Mouse (Mus musculus) kidney, adult 8-10 months (tissue): ENCODE data around the gene Arid1a.

Experiments used
- DNase-seq, 2 experiments: peaks; one replicate each; pipeline ENCODE4 v3.0.0; 2022

Arid1a gene

DNA sequence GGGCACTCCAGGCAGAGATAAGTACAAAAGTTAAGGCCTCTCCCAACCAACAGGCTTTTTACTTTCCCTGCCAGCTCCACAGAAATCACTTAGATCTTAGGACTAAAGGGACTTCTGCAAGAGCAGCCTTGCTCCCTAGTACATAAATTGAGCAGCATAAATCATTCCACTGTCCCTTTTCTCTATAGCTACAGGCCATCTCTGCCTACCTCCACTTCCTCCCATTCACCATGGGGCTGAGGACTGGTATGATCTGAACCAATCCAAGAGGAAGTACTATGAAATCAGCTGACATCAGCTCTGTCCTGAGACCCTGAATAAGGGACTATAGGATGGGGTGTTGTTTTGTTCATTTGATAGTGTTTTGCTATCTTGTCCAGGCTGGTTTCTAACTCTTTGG is 26.4 kb downstream of the Arid1a start:
- no peak for DNase-seq

DNA sequence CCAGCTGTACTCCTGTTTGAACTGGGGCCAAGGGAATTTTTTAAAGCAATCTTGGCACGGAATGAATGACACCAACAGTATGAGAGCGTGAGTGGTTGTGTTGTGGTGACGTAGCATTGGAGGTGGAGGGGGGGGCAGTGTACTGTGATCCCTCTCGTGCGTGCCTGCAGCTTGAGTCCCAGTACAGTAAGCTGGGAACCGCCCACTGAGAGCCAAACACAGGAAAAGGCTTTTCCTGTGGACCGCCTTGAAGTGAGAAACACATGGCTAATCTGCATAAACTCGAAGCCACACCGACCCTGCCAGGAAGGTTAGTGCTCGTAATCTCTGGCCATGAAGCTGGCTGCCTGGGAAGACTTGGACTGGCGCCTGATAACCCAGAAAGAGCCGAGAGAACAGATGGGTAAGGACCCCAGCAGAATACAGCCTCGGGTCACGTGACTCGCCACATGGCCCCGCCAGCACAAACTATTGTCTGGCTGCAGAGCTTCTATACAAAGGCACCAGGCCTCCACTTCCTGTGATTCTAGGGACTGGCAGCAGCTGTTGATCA is 27.0 kb downstream of the Arid1a start:
- DNase-seq: peak; percentile 93 to 95

DNA sequence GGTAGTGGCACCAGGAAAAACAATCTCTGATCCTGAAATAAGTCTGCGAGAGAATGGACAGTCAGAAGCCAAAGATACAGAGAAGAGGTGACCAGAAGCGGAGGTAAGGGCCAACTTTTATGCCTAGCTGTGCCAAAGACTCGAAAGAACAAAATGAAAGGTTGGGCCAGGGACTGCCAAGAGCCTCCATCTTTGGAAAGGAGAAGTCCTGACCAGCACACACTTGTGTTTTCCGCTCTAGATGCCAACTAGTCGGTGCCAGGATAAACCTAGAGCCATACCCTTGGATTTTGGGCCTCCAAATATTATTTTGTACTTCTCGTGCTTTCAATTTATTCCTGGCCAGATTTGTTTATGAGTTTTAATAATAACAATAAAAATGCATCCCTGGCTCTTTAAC is 27.6 kb downstream of the Arid1a start:
- no peak for DNase-seq

DNA sequence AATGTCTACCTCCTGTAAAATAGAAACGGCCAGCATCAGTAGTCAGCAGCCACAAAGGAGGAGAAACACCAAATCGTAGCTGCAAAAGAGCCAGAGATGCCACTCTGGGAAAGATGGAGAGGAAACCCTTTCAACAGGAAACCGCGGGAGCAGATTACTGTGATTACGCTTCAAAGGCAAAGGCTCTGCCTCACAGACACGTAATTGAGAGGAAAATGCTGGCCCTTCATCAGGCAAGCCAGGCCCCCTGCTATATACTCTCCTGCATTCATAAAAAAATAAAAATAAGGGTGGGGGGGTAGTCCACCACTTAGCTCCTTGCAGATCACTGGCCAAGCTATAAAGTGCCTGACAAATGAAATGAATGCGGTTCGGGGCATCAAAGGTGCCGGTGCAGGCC is 28.3 kb downstream of the Arid1a start:
- DNase-seq: no peak

DNA sequence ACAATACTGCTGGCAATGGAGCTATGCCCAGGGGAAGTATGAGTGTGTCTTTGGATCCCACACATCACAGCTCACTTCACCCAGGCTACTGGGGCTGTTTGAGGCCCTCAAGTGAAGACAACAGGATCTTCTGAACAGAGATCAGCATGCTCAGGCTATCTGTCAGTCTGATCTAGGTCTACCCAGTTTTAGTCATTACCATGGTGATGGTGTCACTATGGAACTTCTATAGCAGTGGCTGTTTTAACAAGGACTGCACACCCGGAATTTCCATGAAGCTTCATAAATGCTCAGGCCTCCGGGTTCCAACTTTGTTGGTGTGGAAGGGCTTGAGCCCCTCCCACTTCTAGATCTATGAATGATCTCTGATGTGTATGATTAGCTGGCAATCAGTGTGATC is 30.9 kb downstream of the Arid1a start:
- no peak for DNase-seq

DNA sequence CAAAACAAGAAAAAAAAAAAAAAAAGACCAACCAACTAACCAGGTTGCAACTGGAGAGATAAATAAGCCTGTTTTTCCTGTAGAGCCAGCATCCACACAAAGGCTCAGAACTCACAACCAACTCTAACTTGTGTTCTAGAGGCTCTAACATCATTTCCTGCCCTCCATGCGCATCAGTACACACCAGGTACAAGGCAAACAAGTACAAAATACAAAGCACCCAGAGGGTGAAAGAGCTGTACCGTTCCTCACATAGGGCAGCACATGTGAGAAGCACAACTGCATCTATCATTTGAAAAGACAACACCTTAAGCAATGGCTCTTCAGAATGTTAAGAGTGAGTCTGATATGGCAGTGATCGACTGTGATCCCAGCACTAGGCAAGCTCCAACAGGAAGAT is 36.8 kb downstream of the Arid1a start:
- no peak for DNase-seq

DNA sequence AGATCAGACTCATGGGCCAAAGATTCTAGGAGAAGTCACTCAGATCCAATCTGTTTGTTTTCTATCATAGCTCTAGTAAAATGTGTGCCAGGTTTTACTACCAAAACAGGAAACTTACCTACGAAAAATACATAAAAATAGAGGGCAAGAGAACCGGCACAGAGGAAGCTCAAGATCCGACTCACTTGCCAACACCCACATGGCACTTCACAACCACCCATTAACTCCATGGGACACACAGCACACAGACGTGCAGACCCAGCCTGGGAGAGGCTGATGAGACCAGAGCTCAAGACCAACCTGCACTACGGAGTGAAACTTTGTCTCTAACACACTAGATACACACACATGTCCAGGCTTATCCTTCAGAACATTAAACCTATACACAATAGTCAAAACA is 43.8 kb downstream of the Arid1a start:
- no peak for DNase-seq

DNA sequence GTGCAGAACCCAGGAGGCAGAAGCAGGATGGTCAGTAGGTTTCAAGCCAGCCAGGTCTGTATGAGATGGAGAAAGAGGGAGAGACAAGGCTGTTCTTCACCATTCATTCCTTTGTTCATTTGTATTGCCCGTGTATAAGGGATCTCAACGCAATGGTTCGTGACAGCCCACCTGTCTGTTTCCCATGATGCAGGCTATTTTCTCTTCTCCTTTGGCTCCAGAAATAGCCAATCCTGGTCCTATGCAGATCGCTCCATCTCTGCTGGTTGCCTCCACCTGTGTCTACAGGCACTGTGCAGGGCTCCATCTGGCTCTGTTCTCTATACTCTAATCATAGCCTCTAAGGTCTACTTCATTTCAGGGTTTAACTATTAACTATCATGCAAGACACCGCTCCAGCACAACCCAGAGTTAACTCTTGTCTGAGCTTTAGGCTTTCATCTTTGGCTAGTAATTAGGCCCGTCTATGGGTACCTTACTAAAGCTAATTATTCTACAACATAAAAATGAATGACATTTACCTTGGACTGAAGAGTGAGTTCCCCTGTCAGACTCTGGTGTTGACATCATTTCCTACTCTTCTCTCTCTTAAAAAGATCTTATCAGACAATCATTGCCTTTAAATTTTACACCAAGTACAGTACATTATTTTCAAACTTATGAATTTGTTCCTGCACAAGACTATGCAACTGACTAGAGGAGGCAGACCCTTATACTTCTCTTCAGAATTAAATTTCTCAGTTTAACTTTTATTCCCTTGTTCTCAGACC is 45.1 kb downstream of the Arid1a start:
- peak in 1 of 2 experiments; percentile 18 for DNase-seq

DNA sequence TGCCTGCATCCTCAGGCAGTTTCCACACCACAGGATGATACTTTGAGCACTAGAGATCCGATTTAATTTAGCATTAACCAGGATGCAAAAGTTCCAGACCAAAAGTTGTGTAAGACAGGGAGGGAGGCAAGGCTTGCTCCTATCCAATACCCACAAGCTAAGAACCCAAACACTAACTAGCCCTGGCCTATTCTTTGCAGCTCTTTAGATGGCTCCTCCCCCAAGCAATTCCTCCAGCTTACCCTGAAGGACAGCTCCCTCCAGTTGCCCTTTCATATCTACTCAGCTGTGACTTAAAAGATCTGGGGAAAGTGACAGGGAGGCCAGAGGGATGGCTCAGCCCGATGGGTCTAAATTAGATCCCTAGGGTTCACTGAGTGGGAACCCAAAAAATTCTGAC is 47.2 kb downstream of the Arid1a start:
- DNase-seq: peak; percentile 48 to 75

DNA sequence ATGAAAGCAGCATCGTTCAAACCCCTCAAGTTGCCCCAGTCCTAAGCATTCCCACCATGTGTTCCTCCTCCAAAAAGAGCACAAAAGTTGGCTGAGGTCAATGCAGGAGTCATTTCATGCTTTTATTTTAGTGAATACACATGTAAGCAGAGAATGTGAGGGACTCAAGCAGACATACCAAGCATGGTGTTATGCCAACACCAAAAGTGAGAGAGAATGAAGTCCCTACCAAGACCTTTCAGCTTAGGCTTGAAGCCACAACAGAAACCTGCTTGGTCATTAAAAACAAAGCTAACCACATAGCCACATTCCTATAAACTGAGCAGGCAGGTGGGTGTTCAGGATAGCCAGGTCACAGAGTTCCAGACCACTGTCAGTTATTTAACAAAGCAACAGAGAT is 49.1 kb downstream of the Arid1a start:
- DNase-seq: no peak

DNA sequence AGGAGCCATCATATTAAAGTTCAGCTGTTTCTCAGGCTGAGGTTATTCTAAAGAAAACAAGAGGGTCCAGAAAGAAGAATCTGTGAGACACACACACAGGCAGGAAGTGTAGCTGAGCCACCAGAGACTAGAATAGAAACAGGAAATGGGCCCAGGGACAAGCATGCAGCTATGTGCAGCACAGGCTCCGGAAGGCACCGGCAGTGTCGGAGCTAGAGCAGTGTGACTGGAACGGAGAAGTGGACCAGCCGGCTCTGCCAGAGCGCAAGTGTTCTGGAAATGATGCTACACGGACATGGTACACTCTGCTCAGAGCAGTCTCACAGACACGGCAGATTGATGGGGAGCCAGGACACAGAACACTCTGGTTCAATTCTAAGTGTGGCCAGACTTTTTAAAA is 49.6 kb downstream of the Arid1a start:
- DNase-seq: peak; percentile 70 to 72

DNA sequence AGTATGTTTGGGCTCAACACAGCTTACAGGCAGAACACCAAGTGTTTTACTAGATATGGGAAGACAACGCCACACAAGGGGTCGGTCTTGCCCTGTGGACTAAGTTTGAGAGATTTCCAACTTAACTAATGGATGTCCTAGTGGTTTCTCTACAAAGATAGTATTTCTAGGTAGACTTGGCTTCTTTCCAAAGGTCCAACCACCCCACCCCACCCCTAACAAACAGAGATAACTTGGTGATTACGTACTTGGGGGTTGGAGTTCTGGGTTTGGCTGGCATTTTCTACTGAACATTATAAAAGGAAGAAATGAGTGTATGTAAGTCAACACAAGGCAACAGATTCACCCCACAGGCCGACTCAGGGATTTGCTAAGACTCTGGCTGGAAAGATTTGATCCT is 51.5 kb downstream of the Arid1a start:
- no peak for DNase-seq

DNA sequence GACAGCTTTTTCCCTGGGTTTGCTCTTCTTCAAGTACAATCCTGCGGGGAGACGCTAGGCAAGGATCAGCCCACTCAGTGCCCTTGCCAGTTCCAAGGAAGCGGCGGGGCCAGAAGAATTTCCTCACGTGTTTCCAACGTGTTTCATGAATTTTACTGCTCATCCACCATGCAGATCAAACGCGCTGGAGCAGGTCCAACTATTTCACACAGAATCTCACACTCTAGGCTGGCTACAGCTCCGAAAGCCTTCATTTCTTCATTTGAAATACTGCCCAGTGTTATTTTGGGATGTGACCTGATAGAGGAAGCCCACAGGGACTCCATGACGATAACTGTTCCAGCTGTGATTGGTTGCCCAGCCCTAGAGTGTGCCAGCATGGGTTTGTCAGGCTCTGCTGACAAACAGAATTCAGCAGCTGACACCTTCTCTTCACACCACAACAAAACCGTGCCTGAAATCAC is 55.6 kb downstream of the Arid1a start:
- peak; percentile 39 to 51 for DNase-seq

DNA sequence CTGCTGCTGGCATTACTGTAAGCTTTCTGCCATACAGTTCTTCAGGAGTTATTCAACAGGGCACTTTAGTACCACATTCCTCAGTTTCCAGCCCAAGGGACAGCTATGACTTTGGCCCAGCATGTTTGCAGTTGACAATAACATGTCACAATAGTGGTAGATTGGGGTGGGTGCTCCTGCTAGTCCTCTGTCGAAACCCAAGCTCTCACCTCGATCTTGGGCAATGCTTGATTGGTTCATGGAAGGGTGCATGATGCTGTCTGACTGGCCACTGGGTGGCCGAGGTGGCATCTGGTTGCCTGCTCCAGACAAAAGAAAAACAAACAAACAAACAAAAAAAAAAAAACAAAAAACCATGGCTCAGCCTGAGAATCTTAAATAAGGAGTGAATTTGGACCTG is 61.2 kb downstream of the Arid1a start:
- no peak for DNase-seq

DNA sequence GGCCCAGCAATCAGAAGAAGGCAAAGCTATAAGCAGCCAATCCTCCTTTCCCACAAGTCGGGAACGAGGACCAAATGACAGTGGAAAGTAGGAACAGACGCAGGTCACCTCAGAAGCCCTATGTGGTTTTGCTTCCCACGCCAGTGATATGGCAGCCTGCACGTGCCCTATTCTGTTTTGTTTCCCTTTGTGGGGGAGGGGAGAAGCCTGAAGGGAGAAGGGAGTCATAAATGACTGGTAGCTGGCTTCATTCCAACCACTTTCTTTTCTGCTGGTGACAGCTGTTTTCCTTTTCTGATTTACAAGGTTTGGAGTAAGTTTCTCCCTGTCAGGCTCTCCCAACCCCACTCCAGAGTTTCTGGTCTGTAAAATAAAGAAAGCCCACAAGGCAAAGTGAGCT is 66.3 kb downstream of the Arid1a start:
- DNase-seq: peak; percentile 41 to 64

DNA sequence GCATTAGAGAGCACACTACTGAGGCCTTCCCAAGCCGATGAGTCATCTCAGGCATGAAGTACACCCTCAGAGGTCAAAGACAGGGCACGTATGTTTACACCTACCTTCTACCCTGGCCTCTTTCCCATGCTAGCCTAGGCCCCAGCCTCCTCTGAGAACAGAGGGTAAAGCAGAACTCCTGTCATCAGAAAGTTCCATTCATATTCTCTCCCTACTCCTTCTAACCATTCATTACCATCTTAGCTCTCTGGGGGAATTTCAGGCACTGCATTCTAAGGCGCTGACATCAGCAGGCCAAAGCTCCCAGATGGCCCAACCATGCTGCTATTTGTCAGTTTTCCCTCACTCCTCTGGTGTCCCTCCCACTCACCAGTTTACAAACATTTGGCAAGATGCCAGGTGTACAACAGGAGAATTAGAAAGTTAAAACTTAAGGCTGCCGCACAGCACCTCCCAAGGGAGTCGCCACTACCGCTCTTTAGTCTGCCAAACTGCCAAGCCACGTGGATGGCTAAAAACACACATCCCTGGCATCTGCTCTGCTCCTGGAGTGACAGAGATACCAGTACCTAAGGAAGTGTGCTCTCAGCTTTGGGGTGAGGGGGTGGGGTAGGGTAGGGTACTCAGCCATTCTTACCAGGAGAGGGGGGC is 68.0 kb downstream of the Arid1a start:
- peak in 1 of 2 experiments; percentile 32 for DNase-seq

DNA sequence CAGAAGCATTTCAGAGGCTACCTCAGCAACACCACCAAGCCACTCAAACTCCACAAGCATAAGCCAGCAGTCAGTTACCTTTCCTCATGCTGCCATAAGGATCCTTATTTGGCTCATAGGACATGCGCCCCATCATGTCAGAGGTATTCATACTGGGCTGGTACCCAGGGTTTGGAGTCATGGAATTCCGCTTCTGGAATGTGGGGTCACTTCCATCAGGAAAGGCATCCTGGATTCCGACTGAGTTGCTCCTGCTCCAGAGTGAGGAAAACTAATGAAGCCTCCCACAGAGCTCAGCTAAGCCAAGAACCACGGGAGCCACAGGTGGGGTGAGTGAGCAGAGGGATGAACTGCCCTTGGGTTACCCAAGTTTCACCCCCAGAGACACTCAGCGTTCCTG is 69.4 kb downstream of the Arid1a start:
- DNase-seq: no peak

DNA sequence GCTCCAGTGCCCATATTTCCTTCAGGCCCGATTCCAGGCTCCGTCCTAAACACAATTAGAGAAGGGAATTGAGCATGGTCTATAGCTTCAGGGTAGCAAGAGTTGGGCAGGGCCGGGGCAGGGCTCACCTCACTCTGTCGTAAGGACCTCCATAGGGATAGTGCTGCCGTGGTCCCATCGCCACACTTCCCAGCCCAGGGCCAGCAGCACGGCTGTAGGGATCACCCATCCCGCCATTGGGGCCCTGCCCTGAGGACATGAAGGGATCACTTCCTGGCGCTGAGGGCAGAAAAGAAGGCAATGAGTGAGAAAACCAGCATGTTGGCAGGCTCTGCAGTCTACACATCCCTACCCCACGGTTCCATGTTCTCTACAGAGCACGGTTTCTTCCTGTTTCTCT is 70.1 kb downstream of the Arid1a start:
- no peak for DNase-seq

DNA sequence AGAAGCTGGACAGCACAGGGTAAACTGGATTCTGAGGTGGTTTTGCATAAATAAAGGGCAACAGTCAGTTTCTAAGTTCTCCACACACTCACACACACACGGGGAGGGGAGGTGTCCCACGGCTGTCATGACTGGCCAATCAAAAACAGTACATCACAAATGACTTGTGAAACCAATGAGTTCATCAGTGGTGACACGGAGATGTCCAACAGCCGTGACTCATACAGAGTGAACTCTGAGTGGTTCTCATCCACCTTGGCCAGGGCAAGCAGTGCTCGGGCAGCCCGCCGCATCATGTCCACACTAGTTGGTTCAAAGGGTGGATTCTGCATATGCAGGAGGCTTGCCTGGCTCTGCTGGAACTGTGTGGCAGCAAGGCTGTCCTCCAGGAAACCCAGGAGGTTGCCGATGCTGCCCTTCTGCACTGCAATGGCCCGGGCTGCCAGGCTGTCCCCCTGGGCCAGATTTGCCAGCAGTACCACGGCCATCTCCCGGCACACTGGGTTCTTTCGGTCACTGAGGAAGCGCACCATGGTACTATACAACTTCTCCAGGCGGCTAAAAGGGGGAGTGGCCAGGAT is 76.3 kb downstream of the Arid1a start:
- DNase-seq: no peak

DNA sequence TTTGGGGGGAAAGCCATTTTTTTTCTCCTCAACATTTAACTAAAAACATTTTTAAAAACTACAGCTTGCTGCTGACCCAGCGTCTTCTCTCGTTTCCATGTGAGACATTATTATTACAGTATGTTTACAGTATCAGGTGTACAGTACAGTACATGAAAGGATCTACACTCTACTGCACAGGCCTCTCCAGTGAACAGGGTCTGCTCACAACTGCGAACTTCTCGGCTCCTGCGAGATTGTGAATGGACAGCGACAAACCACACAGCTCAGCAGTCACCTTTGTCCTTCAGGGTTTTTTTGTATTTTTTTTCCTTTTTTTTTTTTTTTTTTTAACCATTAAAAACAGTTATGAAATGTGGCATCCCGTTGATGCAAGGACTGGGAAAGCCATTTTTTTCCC is 76.9 kb downstream of the Arid1a start:
- no peak for DNase-seq

DNA sequence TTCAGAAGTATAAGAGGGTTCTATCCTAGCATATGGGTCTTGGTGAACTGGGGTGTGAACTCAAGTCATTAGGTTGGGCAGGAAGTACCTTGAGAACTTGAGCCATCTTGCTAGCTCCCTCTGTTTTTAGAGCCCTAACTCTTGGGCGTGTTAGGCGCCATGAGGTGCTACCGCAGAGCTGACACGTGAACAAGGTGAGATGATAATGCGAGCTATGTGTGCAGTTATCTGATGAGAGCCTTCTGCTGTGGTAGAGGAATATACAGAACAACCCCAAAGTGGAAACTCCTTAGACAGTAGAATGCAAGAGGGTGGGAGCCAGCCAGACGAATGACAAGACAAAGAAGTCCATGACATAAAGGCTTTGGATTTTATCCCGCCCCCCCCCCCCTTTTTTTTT is 79.3 kb downstream of the Arid1a start:
- no peak for DNase-seq

DNA sequence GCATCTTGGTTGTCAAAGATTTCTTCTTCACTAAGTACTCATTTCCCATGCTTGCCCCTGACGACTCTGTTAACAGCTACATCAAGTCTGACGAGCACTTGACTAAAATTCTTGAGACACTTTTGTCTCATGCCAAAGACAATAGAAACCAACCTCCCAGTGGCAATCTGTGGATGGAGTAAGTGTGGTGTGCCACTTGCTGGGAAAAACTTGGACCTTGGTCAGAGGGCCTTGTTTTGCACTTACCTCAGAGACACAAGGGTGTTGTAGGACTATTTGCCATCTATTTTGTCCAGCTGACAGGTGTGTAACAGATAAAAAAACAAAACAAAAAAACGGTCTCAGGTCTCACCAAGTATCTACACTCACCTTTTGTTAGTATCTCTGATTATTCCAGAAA is 80.4 kb downstream of the Arid1a start:
- DNase-seq: no peak

DNA sequence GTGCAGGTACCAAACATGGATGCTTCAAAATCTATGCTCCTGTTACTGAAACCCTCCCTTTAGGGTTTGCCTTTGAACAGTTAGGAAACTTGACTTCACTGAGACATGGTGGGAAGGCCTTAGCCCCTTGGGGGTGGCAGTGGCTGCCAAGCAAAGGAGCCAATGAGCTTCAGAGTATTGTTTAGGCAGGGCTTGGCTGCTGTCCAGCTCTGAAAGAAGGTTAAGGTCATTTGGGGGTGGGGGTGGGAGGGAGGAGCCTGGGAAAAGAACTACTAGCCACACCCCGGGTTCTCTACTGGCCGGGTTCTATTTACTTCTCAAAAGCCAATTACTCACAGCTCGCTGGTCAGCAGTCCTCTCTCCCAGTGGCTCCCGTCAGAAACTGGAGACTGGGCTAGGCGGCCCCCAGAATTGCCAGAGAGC is 81.0 kb downstream of the Arid1a start:
- DNase-seq: peak; percentile 75 to 82

DNA sequence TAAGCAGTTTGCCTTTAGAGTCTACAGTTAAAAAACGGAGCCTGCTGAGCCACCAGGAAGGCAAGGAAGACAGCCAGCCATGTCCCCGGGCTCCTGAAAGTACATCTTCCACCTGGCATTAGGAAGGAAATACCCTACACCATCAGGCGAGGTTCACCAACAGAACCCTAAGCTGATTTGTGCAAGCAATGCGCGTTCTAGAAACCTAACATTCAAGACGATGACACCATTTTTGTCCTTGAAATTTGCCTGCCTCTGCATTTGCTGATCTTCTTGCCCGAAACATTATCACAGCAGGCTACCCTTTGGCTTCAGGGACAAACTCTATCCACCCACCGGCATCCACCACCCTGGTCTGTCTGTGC is 82.3 kb downstream of the Arid1a start:
- no peak for DNase-seq
